Mouse (Mus musculus) WW6 (cell line): Measurements from ENCODE around the gene Zfp654.

Experiments used
- DNase-seq: peaks from one replicate; pipeline ENCODE4 v3.0.0-alpha.2; 2013; ENCODE audit warnings: low read depth, low spot score

The Zfp654 gene

GRCm38 (mm10) chr16:64766696-64767300 is 84.7 kb downstream of the Zfp654 start:
- DNase-seq = no peak

GRCm38 (mm10) chr16:64759245-64759626 is 92.2 kb downstream of the Zfp654 start:
- DNase-seq = no peak

GRCm38 (mm10) chr16:64758561-64759244 is 92.7 kb downstream of the Zfp654 start:
- no peak for DNase-seq

- no peak for DNase-seq
Measured at GRCm38 (mm10) chr16:64757666-64758400, 93.6 kb downstream of the Zfp654 start.

GRCm38 (mm10) chr16:64756321-64756720 is 95.1 kb downstream of the Zfp654 start:
- DNase-seq = no peak

GRCm38 (mm10) chr16:64754743-64755139 is 96.7 kb downstream of the Zfp654 start:
- no peak for DNase-seq

GRCm38 (mm10) chr16:64753990-64754742 is 97.3 kb downstream of the Zfp654 start:
- no peak for DNase-seq

GRCm38 (mm10) chr16:64748237-64748636 is 103.2 kb downstream of the Zfp654 start:
- DNase-seq = no peak

GRCm38 (mm10) chr16:64745089-64745488 is 106.4 kb downstream of the Zfp654 start:
- no peak for DNase-seq

- no peak for DNase-seq
Measured at GRCm38 (mm10) chr16:64737289-64737688, 114.2 kb downstream of the Zfp654 start.
